Mouse (Mus musculus) stomach, postnatal 0 days (tissue): ENCODE measurements around the gene Elovl7.

Experiments
- CTCF ChIP-seq: IDR thresholded peaks from 2 replicates; pipeline ENCODE4 v1.5.1; 2016; ENCODE audit warnings: antibody characterized with exemption, low read depth, mild to moderate bottlenecking, moderate library complexity
- EP300 ChIP-seq: optimal IDR thresholded peaks from 2 replicates; pipeline ENCODE3; 2016; ENCODE audit warnings: antibody characterized with exemption

DNA sequence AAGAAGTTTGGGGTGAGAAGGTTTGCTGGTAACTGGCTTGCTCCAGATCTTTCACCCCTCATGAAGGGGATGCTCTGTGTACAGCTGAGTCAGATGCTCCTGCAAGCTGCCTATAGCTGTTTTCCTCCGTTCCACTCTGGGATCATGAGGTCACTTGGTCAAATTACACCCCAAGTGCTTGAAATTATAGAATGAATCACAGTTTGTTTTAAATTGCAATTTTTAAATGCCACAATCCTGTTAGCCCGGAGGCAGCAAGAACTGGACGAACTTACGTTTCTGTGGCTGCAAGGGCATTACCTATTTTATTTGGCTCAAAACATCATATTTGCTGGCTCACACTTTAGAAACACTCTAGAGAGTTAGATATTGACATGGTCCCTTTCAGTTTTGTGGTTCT is 51.2 kb downstream of the Elovl7 start:
- TF ChIP-seq CTCF (no peak), EP300 (no peak)
